Mouse (Mus musculus) spleen, adult 2 months (tissue): Measurements from ENCODE around the gene Grik2.

ENCODE experiments used
- CTCF ChIP-seq: fragments of 200-500 bp; IDR thresholded peaks from 2 replicates; pipeline ENCODE4 v1.5.1; 2011; ENCODE audit warnings: mild to moderate bottlenecking, inconsistent platforms; ENCODE audit not compliant: insufficient read depth, insufficient read length, insufficient replicate concordance; ENCODE audit errors: extremely low read depth
- POLR2A ChIP-seq: fragments of 200-500 bp; IDR thresholded peaks from 2 replicates; pipeline ENCODE4 v1.6.1; 2011; ENCODE audit warnings: low read depth, low read length, inconsistent platforms

- TF ChIP-seq CTCF (no peak), POLR2A (no peak)
Observed at GRCm38 (mm10) chr10:49154134-49154533, 634.4 kb downstream of the Grik2 start.
